Mouse (Mus musculus): ENCODE results near the gene Srd5a3. TPM values are rescaled to one million over a fixed set of nuclear protein-coding genes. Genes with fewer than 3 reads are reported as not detected.

The Srd5a3 gene
- polyA plus RNA-seq, 1 experiment = 56.9 TPM

DNA sequence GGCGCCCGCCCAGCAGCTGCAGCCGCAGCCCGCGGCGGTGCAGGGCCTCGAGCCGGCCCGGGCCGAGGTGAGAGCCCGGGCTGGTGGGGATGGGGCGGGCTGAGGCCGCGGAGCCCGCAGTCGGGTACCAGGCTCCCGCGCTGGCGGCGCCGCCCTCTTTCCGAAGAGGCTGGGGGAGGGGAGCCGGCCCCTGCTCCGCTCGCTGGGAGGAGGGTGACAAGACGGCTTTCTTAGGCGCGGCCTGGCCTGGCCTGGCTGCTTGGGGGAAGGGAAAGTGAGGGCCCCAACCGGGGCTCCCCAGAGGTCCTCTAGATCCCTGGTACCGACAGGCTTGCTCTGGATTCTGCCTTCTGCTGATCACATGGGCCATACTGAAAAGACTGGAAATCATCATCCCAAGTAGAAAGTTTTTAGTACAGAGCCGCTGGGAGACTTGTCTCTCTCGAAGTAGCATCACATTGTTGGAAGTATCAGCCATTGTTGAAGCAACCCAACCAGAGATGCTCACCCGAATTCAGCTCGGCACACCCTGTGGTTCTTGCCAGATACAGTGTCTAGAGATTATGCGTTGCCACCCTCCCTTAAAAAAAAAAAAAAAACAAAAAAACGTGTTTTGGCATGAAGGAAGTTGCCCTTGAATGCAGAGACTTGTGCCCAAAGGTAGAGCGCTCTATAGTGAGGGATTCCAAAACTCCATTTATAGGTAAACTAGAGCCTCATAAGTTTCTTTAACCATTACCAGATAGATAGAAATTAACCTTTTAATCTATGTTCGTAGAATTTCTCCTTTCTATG is 44.4 kb downstream of the Srd5a3 start:
- Histone ChIP-seq H3K27me3 (replicated peaks; ENCODE audit: control insufficient read depth, insufficient read depth, low read length) (no peaks in the 10 kb centered on the region), H3K4me1 (ENCODE audit: control insufficient read depth, insufficient read depth, low read length) (peaks cover 3% of the 10 kb centered on the region; the same call in 1 of the 2 replicates), H3K36me3 (ENCODE audit: control insufficient read depth, insufficient read depth, low read length) (no peaks in the 10 kb centered on the region), H3K4me3 (ENCODE audit: insufficient read depth, low read depth, low read length) (peak overlapping the region; percentile 95), H3K27ac (ENCODE audit: insufficient read depth, low read depth, low read length) (peak overlapping the region; percentile 26; the same call in 1 of the 2 replicates)
- DNase-seq = peak; percentile 70
- 4% methylated on average over 38 of the region's 38 CpGs for WGBS
- no peak for TF ChIP-seq POLR2A (IDR thresholded peaks at IDR 0.05; ENCODE audit: low read depth, low read length)
- no peak for TF ChIP-seq CTCF (conservative IDR thresholded peaks at IDR 0.05; ENCODE audit: insufficient read depth, insufficient read length, low read depth, low read length)

DNA sequence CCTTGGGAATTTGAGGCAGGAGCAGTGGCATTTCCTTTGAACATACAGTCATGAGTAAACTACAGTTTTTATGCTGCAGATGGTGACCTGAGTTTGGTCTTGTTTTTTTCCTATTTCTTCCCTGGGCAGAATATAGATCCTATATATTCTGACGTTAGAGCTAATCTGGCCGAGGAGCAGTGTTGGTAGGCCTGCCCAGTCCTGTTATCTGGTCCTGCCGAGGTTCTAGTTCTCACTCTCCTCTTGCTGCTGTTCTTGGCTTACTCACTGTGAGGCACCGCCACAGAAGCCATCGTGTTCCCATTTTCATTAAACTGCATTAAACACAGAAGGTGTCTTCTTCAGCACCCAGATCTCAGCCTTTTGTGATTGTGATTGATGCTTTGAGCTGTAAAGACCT is 47.8 kb downstream of the Srd5a3 start:
- H3K27ac ChIP-seq (ENCODE audit: insufficient read depth, low read depth, low read length) = no peak overlapping the region
- TF ChIP-seq POLR2A (IDR thresholded peaks at IDR 0.05; ENCODE audit: low read depth, low read length) (no peak), CTCF (conservative IDR thresholded peaks at IDR 0.05; ENCODE audit: insufficient read depth, insufficient read length, low read depth, low read length) (no peak)
- H3K36me3 ChIP-seq (ENCODE audit: control insufficient read depth, insufficient read depth, low read length) = no peaks in the 10 kb centered on the region
- 88% methylated on average over 5 of the region's 5 CpGs for WGBS
- no peaks in the 10 kb centered on the region for H3K27me3 ChIP-seq (replicated peaks; ENCODE audit: control insufficient read depth, insufficient read depth, low read length)
- no peak overlapping the region for H3K4me3 ChIP-seq (ENCODE audit: insufficient read depth, low read depth, low read length)
- peaks cover 3% of the 10 kb centered on the region; the same call in 1 of the 2 replicates for H3K4me1 ChIP-seq (ENCODE audit: control insufficient read depth, insufficient read depth, low read length)
- DNase-seq = no peak

DNA sequence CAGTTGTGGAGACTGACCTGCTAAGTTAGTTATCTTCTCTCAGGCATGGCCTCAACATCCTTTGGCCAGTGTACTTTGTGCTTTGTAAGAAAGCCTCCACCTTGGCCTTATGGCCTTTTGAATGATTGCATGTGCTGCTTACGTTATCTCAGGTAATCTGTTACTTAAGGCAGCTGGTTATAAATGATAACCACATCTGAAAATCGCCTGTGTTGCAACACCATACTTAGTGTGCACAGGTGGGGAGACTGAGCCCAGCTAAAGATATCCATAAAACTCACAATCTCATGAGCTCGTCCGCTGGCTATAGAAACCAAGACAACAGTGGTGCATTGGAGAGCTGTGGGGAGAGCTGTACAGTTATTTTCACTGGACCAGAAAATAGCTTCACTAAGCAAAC is 50.5 kb downstream of the Srd5a3 start:
- WGBS = 88% methylated on average over 4 of the region's 4 CpGs
- TF ChIP-seq CTCF (conservative IDR thresholded peaks at IDR 0.05; ENCODE audit: insufficient read depth, insufficient read length, low read depth, low read length) = no peak
- TF ChIP-seq POLR2A (IDR thresholded peaks at IDR 0.05; ENCODE audit: low read depth, low read length) = no peak
- no peak overlapping the region for H3K4me3 ChIP-seq (ENCODE audit: insufficient read depth, low read depth, low read length)

DNA sequence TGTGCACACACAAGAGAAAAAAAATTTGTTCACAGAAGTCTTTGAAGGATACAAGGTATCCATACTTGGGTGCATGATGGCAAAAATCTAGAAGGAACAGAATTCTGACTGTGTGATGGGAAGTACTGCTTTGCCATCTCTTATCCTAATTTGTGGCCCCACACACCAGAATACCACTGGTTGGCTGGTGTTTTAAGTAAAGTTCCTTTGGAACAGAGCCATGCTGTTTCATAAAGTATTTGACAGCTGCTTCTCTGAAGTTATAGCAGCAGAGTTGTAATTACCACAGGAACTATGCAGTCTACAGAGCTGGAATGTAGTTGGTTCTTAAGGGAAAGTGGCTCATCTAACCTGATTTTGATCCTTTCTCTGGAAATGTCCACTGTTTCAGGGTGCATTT is 53.0 kb downstream of the Srd5a3 start:
- Histone ChIP-seq H3K27ac (ENCODE audit: insufficient read depth, low read depth, low read length) (no peak overlapping the region), H3K36me3 (ENCODE audit: control insufficient read depth, insufficient read depth, low read length) (no peaks in the 10 kb centered on the region), H3K4me3 (ENCODE audit: insufficient read depth, low read depth, low read length) (no peak overlapping the region), H3K27me3 (replicated peaks; ENCODE audit: control insufficient read depth, insufficient read depth, low read length) (no peaks in the 10 kb centered on the region), H3K4me1 (ENCODE audit: control insufficient read depth, insufficient read depth, low read length) (no peaks in the 10 kb centered on the region)
- no peak for TF ChIP-seq POLR2A (IDR thresholded peaks at IDR 0.05; ENCODE audit: low read depth, low read length)
- no peak for TF ChIP-seq CTCF (conservative IDR thresholded peaks at IDR 0.05; ENCODE audit: insufficient read depth, insufficient read length, low read depth, low read length)
- no peak for DNase-seq

More for the DNA sequence above, 50.5 kb downstream of the Srd5a3 start:
- H3K27me3 ChIP-seq (replicated peaks; ENCODE audit: control insufficient read depth, insufficient read depth, low read length) = no peaks in the 10 kb centered on the region
- no peaks in the 10 kb centered on the region for H3K36me3 ChIP-seq (ENCODE audit: control insufficient read depth, insufficient read depth, low read length)
- no peak for DNase-seq
- H3K4me1 ChIP-seq (ENCODE audit: control insufficient read depth, insufficient read depth, low read length) = no peaks in the 10 kb centered on the region
- H3K27ac ChIP-seq (ENCODE audit: insufficient read depth, low read depth, low read length) = no peak overlapping the region

DNA sequence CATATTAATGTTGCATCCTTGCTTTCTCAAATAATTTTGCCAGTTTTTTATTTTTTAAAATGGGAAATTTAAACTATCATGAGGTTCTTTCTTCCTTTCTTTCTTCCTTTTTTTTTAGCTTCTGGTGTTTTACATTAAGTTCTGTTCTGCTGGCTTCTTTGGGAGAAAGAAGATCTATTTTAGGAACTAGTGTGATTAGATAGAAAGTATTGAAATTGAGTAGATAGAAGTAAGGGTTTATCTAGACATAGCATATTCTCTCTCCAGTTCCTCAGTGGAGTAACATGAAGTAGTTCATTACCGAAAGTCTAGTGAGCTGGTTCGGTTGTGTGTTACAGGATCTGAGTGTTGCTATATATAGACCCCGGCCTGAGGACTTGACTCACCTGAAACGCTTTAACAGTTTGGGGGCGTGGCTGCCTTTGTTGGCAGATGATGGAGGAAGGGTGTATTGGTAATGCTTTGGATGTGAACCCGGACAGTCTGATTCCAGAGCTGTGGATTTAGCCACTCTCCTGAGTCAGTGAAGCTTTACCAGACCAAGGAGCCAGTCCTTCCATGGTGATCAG is 54.4 kb downstream of the Srd5a3 start:
- WGBS = 50% methylated on average over 6 of the region's 6 CpGs
- TF ChIP-seq CTCF (conservative IDR thresholded peaks at IDR 0.05; ENCODE audit: insufficient read depth, insufficient read length, low read depth, low read length) (no peak), POLR2A (IDR thresholded peaks at IDR 0.05; ENCODE audit: low read depth, low read length) (no peak)
- Histone ChIP-seq H3K27me3 (replicated peaks; ENCODE audit: control insufficient read depth, insufficient read depth, low read length) (no peaks in the 10 kb centered on the region), H3K4me1 (ENCODE audit: control insufficient read depth, insufficient read depth, low read length) (no peaks in the 10 kb centered on the region), H3K4me3 (ENCODE audit: insufficient read depth, low read depth, low read length) (no peak overlapping the region), H3K36me3 (ENCODE audit: control insufficient read depth, insufficient read depth, low read length) (no peaks in the 10 kb centered on the region), H3K27ac (ENCODE audit: insufficient read depth, low read depth, low read length) (no peak overlapping the region)
- no peak for DNase-seq

DNA sequence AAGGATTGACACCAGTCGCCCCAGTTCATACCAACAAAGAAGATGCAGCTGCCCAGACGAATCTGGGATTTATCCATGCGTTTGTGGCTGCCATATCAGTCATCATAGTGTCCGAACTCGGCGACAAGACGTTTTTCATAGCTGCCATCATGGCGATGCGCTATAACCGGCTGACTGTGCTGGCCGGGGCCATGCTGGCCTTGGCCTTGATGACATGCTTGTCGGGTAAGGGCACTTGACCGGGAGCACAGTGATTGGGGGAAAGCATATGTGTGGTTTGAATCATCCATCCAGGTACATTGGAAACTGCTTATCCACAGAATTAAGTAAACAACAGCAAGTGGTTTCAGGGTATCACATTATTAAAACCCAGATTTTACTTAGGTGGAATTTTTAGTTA is 59.3 kb downstream of the Srd5a3 start:
- DNase-seq = no peak
- 94% methylated on average over 13 of the region's 13 CpGs for WGBS
- TF ChIP-seq POLR2A (IDR thresholded peaks at IDR 0.05; ENCODE audit: low read depth, low read length) (no peak), CTCF (conservative IDR thresholded peaks at IDR 0.05; ENCODE audit: insufficient read depth, insufficient read length, low read depth, low read length) (no peak)

DNA sequence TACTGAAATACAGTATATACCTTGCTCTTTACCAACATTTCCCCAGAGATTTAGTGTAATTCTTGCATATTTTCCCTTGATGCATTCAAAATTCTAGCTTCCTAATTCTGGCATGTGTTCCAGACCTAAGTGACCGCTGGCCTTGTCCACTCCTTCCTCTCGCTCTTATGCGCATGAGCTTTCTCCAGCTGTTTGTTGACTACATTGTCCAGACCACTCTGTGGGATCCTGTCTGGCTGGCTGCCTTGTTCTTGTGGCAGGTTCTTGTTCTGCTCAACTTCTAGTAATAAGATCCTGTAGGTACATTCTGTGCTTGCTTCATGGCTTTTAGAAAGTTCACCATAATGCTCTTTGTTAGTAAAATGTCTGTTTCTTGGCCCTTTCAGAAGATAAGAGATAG is 63.1 kb downstream of the Srd5a3 start:
- TF ChIP-seq CTCF (conservative IDR thresholded peaks at IDR 0.05; ENCODE audit: insufficient read depth, insufficient read length, low read depth, low read length) (no peak), POLR2A (IDR thresholded peaks at IDR 0.05; ENCODE audit: low read depth, low read length) (no peak)
- 72% methylated on average over 3 of the region's 3 CpGs for WGBS
- Histone ChIP-seq H3K27me3 (replicated peaks; ENCODE audit: control insufficient read depth, insufficient read depth, low read length) (no peaks in the 10 kb centered on the region), H3K4me3 (ENCODE audit: insufficient read depth, low read depth, low read length) (no peak overlapping the region), H3K4me1 (ENCODE audit: control insufficient read depth, insufficient read depth, low read length) (no peaks in the 10 kb centered on the region), H3K36me3 (ENCODE audit: control insufficient read depth, insufficient read depth, low read length) (peaks cover 9% of the 10 kb centered on the region), H3K27ac (ENCODE audit: insufficient read depth, low read depth, low read length) (no peak overlapping the region)
- DNase-seq = no peak

More for the DNA sequence above, 59.3 kb downstream of the Srd5a3 start:
- Histone ChIP-seq H3K36me3 (ENCODE audit: control insufficient read depth, insufficient read depth, low read length) (no peaks in the 10 kb centered on the region; the same call in 1 of the 2 replicates), H3K27ac (ENCODE audit: insufficient read depth, low read depth, low read length) (no peak overlapping the region), H3K4me3 (ENCODE audit: insufficient read depth, low read depth, low read length) (no peak overlapping the region), H3K27me3 (replicated peaks; ENCODE audit: control insufficient read depth, insufficient read depth, low read length) (no peaks in the 10 kb centered on the region), H3K4me1 (ENCODE audit: control insufficient read depth, insufficient read depth, low read length) (no peaks in the 10 kb centered on the region)

Other genes starting within 250 kb of the Srd5a3 start
- gene Kdr, start 161.8 kb upstream of the Srd5a3 start, polyA plus RNA-seq (2012; rRNA removed) = 28.0 and 32.3 TPM in 2 replicates
- gene Tmem165, start 43.6 kb downstream of the Srd5a3 start, polyA plus RNA-seq (2012; rRNA removed) = 29.4 and 38.7 TPM in 2 replicates
- gene Clock, start 164.5 kb downstream of the Srd5a3 start, polyA plus RNA-seq (2012; rRNA removed) = 13.9 and 14.4 TPM in 2 replicates
- gene Pdcl2, start 190.9 kb downstream of the Srd5a3 start, polyA plus RNA-seq (2012; rRNA removed) = 0.08 TPM in 1 of 2 replicates, not detected in the other
- gene Nmu, start 223.5 kb downstream of the Srd5a3 start, polyA plus RNA-seq (2012; rRNA removed) = not detected in 2 replicates

Data from kidney, adult 2 months (tissue).